Mouse (Mus musculus): ENCODE measurements around the gene Prpf31.
"Not testable (repeated sequence)": the region's sequence is repeated elsewhere in the genome, so short reads cannot be mapped to it uniquely, and the experiment has no call there.

Gene Prpf31

DNA sequence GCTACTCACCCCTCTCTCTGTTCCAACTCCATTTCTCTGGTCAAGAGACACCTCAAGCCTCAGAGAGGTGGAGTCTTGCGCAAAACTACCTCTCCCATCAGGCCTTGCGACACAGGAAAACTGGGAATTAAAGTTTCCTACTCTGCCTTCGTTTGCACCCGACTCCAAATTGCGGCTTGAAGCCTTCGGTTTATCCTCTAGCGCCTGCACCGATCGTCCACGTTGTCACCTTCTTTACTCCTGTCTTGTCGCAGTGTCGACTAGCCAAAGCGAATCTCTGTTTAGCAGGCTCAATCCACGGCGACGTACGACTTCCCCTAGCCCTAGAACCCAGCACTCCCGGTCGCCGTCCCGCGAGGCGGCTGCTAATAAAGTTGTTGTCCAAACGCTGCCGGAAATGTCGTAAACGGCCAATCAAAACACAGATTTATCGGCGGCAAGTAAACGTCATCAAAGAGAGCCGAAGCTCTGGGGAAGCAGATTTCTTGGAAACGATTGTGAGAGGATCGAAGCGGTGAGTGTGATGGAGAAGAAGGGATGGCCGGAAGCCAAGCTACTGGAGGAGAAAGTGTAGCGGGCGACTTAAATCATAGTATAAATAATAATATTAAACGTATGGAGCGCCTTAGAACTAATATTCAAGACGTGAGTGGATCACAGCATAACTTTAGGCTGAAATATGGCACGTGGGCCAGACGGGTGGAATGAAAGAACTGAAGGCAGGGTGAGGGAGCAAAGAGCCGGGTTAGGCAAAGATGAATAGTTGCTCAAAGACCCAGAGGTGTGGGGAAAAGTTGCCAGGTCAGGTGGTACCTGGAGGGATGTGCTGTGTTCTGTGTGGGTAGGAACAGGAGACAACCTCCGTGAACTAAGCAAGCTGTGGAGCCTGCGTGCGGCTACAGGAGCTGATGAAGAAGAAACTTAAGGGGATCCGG is at the start of gene Prpf31, which contains the start of gene Tfpt:
TSS of gene Prpf31 (plus strand) at position 443 of the 935 bp plus-strand sequence.
TSS of gene Tfpt (minus strand) at position 387 of the 935 bp plus-strand sequence.
- DNase-seq (ENCODE audit: low read depth), result peak; percentile 96

DNA sequence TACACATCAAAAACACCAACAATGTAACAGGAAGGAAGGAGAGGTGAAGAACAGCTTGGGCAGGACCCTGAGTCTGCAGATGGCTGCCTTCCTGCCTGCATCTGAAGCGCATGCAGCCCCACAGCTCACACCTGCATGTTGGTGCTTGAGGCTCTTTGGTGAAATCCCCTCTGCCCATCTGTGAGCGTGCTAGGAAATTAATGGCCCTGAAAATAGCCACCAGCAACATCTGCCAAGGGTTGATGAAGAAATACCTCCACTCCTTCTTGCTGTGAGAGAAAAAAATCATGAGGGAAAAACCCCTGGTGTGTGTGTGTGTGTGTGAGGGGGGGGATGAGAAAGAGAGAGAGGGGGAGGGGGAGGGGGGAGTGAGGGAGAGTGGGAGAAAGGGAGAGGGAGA is 49.8 kb upstream of the Prpf31 start:
- no peak for DNase-seq (ENCODE audit: low read depth)

DNA sequence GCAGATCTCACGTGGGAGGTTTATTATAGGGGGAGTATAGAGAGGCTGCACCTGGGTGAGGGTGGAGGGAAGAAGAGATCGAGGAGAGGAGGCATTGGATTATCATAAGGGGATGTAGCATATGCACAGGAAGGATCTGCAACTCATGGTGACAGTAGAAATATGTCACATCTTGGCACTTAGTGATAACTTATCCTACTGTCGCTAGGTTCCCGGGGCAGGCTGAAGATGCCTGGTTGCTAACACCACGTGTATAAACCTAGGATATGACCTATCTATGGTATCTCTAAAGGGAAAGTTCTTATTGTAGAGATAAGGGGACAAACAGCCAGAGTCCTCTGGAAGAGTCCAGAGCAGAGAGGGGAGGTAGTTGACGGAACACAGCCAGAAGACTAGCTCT is 44.0 kb upstream of the Prpf31 start:
- DNase-seq (ENCODE audit: low read depth), result no peak

DNA sequence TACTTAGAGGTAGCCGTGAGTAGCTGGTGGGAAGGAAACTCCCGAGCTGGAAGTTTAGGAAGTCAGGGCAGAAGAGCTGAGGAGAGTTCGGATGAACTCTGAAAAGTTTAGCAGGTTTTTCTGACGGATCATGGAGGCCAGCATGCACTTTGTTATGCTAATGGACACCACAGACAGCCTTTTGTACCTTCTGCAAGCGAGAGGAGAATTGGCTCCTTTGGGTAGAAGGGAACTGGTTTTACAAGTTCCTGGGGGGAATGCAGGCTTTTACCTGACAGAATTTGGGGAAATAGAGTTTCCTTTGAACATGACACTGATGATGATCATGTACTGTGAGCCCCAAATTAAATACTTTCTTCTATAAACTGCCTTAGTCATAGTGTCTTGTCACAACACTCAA is 43.5 kb upstream of the Prpf31 start:
- DNase-seq (ENCODE audit: low read depth), result no peak

DNA sequence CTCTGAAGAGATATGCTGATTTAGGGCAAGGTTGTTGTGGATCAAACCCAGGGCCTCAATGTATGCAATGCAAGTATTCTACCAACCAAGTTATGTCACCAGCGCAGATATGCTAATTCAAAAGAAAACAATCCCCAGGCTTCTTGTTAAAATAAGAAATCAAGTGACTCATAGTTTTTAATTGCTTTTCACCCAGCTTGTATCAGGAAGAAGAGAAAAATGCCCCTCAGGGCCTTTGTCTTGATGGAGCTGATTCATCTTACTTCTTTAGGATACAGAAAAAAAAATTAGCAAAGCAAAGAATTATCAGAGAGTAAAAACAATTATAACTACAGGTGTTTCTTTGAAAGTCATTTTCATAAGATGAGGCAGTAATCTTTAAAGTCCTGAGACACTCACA is 42.5 kb upstream of the Prpf31 start:
- no peak for DNase-seq (ENCODE audit: low read depth)

DNA sequence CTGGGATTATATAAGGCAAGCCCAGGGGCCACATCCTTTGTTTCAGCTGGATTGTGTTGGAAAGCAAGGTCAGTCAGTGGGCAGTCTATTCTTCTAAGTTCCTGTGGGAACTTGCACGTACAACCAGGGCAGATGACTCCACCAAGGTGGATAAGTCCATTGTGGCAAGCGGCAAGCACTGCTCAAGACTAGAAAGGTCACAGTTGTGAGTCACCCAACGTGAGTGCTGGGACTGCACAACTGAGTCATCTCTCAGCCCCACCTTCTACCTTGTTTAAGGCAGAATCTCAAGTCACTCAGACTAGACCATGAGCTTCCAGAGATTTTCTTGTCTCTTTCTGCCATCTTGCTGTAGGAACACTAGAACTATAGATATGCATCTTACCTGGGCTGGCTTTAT is 39.2 kb upstream of the Prpf31 start:
- no peak for DNase-seq (ENCODE audit: low read depth)

DNA sequence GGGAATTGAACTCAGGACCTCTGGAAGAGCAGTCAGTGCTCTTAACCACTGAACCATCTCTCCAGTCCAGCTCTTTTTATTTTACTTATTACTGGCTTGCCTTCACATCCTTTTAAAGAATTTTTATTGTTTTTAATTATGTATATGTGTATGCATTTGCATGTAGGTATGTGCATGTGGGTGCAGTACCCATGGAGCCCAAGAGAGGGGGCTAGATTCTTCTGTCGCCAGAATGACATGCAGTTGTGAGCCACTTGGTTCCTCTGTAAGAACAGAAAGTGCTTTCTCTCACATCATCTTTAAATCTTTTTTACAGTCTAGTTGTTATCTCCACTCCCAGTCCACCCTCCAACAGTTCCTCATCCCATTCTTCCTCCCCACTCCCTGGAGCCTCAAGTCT is 38.3 kb upstream of the Prpf31 start:
- DNase-seq (ENCODE audit: low read depth), result no peak

DNA sequence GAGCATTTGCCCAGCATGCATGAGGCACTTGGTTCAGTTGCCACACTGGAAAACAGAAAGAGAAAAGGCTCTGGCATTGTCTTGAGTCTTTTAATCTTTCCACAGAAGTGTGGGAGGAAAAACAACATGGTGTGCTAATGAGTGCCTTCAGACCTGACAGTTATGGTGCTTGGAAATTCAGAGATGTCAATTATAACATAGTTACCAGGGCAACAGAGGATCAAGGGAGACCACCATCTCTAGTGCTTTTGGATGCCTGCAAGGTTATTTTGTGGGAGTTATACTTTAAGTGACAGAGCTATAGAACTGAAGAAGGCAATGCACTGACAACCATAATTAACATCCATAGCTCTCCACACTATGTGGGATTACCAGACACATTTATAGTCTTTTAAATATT is 35.9 kb upstream of the Prpf31 start:
- DNase-seq (ENCODE audit: low read depth), result no peak

DNA sequence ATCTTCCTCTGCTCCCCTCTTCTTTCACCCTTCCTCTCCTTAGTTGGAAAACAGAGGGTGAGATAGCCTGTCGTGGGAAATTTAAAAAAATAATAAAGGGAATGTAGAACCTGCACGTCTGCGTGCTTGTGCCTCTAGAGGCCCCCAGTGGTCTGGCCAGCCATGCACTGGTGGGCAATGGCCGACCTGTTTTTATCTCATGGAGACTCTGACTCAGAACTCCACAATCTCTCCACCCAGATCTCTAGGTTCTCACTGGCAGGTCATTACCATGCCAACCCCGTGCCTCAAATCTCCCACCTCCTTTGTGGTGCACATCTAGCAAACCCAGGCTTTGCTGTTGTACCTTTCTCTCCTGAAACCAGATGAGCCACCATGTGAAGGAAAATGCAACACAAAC is 35.1 kb upstream of the Prpf31 start:
- no peak for DNase-seq (ENCODE audit: low read depth)

DNA sequence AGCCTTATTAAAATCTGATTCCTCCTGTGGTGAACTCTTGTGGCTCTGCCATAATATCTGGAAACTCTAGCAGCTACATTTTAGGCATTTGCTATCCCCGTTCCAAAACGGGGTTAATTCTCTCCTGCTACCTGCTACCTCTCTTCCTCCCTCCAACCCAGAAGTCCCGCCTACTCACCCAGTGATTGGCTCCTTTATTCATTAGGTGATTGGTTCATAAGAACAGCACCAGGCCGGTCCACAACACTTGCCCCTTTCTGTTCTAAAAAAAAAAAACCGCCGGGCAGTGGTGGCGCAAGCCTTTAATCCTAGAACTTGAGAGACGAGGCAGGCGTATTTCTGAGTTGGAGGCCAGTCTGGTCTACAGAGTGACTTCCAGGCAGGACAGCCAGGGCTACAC is 34.6 kb upstream of the Prpf31 start:
- peak; percentile 48 for DNase-seq (ENCODE audit: low read depth)

DNA sequence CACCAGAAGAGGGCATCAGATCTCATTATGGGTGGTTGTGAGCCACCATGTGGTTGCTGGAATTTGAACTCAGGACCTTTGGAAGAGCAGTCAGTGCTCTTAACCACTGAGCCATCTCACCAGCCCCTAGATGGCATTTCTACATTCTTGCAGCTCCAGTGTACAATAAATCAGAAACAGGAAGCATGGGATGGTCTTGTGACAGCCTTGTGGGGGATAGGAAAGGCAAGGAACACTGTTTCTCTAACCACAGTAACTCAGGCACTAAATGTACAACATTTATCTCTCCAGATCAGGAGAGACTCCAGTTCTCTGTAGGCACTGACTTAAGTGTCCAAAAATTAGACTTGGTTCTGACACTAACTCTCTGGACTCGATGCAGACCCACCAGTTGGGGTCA is 32.0 kb upstream of the Prpf31 start:
- DNase-seq (ENCODE audit: low read depth), result not testable (repeated sequence)

DNA sequence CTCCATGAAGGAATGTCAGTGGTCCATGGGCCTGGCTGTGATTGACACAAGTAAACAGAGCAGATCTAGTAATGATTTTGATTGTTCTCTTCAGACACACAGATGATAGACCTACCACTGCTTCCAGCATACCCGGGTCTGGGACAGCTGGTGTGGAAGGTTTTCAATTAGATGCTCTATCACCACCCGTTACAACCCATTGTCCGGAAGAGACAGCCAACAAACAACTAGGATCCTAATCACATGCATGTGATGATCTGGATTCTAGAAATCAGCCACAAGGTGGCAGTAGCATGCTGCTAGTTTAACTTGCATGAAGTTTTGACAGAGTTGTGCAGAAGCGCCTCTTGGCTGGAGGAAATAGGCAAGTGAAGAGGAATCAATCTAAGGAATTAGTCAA is 28.7 kb upstream of the Prpf31 start:
- DNase-seq (ENCODE audit: low read depth), result peak; percentile 62

DNA sequence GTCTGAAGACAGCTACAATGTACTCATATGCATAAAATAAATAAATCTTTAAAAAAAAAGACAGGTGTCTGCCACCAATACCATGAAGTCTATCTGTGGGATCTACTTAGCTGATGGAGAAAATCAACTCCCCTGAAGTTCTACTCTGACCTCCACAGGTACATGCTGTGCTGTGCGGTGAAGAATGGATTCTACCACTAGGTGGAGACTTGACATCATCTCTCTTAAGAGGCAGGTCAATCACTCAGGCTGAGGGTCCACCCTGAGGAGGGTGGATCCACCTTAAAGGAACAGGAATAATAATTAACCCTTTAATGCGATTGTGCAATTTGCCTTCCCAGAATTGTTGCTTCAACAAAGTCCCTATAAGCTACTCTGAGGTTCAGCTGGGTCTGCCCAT is 23.0 kb upstream of the Prpf31 start:
- DNase-seq (ENCODE audit: low read depth), result no peak

DNA sequence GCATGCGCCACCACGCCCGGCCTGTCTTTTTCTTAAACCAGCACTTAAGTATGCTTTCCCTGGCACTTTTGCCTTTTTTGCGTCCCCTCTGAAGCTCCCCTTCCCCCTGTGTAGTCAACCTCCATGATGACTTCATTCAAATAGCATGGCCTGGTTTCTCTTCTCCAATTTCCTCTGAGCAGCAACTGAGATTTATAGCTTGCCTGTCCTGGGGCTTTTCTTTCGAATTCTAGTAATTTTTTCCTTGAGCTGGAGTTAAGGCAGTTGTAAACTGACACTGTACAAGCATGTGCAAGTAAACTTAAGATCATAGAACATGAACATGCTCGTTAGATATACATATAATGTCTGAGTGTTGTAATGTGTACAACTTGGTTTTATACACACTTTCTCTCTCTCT is 22.4 kb upstream of the Prpf31 start:
- DNase-seq (ENCODE audit: low read depth), result no peak

DNA sequence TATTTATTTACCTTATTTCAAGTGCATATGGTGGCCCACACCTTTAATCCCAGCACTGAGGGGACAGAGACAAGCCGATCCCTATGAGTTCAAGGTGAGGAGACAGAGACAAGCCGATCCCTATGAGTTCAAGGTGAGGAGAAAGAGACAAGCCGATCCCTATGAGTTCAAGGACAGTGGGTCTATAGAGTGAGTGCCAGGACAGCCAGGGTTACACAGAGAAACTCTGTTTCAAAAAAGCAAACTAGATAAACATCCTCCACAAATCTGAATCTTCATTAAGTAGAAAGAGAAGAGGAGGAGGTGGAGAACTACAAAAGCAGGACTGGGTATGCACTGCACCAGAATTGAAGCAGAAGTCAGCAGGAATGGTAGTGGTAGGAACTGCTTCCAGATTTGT is 21.1 kb upstream of the Prpf31 start:
- DNase-seq (ENCODE audit: low read depth), result no peak

DNA sequence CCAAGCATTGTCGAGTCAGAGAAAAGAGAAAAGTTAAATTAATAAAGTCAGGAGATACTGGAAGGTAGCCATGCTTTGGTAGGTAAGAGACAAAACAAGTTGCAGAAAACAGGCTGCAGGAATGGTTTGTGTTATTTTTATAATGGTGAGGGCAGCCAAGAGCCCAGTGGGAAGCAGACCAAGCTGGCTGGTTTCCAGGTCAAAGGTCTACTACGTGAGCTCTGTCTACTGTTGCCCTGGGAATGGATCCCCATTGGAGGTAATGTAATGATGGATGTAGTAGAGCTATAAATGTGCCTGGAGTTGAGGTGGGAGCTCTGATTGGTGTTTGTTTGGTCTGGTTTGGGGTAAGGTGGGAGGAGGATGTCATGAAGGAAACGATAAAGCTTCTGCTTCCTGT is 20.7 kb upstream of the Prpf31 start:
- no peak for DNase-seq (ENCODE audit: low read depth)

DNA sequence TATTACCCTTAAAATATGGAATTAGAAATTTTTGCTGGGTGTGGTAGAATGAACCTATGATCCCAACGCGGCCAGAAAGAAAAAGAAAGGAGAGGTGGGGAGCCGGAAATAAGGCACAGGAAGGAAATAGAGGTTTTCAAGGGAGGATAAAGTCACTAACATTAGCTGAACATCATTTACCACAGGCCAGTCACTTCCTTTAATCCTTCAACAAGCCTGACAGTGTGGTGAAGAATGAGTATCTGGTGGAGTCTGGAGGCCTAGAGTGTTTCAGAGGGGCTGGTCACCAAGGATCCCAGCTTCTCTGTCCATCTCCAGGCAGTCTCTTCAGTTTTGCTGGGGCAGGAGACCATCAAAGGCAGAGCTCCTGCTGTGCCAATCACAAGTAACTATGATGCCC is 19.3 kb upstream of the Prpf31 start:
- no peak for DNase-seq (ENCODE audit: low read depth)

DNA sequence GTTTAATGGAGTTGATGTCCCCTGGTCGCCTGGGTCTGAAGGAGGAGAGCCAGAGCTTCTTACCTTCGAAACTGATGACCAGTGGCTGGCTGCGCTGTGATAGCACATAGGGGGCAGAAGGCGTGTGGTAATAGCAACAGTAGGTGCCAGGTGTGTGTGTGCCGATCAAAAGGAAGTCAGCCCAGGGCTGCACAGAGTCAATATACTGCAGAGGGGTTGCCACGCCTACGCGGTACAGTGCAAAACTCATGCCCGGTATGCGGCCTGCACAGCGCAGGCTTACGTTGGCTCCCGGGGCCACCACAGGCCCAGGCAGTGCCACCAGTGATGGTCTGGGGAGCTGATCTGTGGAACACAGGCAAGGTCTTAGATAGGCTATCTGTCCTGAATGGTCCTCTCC is 18.8 kb upstream of the Prpf31 start:
- no peak for DNase-seq (ENCODE audit: low read depth)

DNA sequence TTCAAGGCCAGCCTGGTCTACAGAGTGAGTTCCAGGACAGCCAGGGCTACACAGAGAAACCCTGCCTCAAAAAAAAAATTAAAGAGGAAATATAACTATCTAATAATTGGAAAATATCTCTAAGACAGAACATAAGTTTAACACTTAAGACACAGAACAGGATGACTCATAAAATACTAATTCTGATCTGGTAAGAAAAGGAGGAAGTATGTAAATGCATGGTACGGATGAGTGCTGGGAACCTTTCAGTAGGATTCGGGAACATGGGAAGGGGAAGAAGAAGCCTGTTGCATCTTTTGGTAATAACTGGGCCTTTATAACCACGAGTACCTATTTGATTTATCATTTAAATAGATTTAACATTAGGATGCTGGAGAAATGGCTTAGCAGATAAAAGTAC is 15.8 kb upstream of the Prpf31 start:
- no peak for DNase-seq (ENCODE audit: low read depth)

DNA sequence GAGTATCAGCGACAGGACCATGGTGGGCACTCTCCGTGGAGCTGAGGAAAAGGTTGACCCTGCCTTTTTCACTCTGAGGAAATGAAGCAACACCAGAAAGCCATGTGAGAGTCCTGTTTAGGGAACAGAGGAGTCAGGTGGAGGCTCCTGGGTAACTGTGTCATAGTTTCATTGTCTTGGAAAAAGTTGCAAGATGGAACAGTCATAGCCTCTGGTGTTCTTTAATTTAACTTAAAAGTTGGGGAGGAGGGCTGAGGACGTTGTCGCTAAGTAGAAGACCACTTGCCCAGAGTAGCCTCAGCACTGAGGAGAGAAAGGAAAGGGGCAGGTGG is 13.8 kb upstream of the Prpf31 start, which contains the start of gene Oscar:
TSS of gene Oscar (minus strand) at position 101 of the 332 bp plus-strand sequence.
- no peak for DNase-seq (ENCODE audit: low read depth)

DNA sequence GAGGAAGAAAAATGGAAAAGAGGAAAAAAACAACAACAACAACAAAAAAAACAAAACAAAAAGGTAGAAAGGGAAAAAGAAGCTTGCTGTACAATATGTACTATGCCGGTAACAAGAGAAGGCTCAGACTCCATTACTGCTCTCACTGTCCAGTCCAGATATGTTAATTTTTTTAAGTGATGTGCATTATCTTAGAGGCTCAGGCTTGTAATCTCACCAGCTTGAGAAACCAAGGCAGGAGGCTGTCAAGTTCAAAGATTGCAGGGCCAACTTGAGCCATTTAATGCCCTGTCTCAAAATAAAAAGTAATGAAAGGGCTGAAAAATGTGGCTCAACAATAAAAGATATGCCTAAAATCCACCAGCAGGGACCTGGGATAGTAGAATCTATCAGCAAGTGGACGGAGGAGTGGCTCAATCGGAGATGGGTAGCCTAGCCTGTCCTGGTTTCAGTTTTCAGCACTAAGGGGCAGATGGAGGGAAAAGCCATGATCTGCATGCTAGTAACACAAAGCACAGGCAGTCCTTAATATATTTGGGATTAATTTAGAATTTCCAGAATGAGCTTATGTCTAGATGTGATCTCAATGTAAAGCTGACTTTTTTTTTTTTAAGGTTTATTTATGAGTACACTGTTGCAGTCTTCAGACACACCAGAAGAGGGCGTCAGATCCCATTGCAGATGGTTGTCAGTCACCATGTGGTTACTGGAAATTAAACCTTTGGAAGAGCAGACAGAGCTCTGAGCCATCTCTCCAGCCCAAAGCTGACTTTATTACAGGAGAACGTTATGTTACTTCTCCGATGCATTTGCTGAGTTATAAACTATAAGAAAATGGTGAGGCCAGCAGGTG is 13.2 kb upstream of the Prpf31 start:
- no peak for DNase-seq (ENCODE audit: low read depth)

DNA sequence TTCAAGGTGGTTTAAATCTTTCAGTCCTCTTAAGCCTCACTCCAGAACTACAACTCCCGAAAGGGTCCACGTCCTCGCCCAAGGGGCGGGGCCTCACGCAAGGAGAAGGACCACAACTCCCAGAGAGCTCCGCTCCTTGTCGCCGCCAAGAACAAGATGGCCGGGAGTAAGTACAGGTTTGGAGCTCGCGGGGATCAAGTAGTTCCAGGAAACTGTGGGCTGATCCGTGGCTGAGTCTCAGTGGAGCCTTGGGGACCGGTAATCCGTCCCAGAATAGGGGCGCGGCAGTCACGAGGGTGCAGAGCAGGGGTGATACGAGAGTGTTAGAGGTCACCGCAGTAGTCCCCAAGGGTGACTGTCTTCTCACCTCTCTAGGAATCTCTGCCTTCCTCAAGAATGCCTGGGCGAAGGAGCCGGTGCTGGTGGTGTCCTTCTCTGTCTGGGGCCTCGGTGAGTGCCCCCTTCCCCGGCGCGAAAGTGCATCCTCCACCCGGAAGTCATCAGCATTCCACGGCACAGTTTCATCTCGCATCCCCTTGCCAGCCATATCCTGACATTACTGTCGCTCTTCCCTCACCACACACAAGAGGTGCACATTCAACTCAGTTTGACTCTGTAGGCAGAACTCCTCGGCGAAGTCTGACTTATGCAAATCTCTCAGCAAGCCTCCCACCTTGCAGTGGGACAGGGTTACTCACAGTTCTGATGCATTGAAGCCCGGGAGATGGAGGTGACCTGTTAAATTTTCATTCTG is 12.4 kb upstream of the Prpf31 start, which contains the start of gene Ndufa3:
TSS of gene Ndufa3 (plus strand) at position 132 of the 754 bp plus-strand sequence.
- DNase-seq (ENCODE audit: low read depth), result peak; percentile 90

Measured in c-Kit-positive CD71-positive TER-119-negative erythroid progenitor cells, embryonic 14.5 days (primary cell).